Mouse (Mus musculus): ENCODE data around the gene Gm10392. TPM values are rescaled to one million over a fixed set of nuclear protein-coding genes. Genes with fewer than 3 reads are reported as not detected.

Gene Gm10392
- polyA plus RNA-seq, 1 experiment = 0.08 TPM

DNA sequence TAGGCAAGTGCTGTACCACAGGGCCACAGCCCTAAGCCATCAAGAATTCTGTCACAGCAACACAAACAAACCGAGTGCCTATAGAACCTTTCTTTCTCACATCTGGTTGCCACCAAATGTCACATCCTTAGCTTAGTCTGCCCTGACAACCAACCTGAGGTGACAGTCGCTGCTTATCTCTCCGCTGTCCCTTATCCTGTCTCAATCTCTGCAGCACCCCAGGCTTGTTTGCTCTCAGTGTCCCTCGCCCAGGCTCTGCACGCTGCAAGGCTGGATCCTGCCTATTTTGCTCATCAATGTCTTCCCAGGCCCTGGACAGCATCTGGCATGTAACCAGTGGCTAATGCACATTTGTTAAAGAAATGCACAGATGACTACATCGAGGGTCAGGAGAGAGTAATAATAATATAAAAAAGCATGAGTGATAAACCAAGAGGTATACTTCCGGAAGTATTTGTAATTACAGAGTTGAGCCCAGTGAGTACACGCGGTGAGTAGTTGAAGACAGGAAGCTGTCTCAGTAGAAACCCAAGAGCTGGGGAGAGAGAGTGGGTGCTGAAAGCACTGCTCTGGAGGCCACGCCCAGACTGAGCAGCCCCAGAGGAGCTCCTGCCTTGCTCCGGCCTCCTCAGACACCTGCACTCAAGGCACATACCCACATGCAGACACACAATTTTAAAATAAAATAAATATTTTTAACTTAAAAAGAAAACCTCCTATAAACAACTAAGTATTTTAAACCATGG, 35.3 kb downstream of the Gm10392 start:
- H3K27me3 ChIP-seq (replicated peaks) = peaks cover 50% of the 10 kb centered on the region
- H3K4me1 ChIP-seq = peaks cover 37% of the 10 kb centered on the region

DNA sequence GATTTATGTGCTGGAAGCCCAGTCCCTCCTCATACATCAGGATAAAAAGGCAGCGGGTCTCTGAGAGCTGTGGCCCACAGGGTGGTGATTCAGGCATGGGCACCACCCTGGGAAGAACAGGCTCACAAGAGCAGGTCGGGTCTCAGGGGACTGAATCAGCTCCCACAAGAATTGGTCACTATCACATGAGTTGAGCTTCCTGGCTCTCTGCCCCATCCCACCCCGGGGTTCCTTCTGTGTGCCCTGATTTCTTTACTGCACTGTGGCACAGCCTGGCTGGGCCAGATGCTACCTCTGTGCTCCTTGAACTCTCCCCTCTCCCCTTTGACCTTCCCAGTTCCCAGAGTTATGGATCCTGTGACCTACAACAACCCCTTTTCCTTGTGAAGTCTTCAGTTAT, 36.0 kb downstream of the Gm10392 start:
- no peak for TF ChIP-seq GATA1 (IDR thresholded peaks at IDR 0.05; ENCODE audit: borderline replicate concordance, low read length)
- no peak for TF ChIP-seq FLI1 (IDR thresholded peaks at IDR 0.05; ENCODE audit: low read length)
- Histone ChIP-seq H3K27me3 (replicated peaks) (peaks cover 46% of the 10 kb centered on the region), H3K4me1 (peaks cover 30% of the 10 kb centered on the region)

More for the DNA sequence above, 35.3 kb downstream of the Gm10392 start:
- H3K36me3 ChIP-seq (replicated peaks; ENCODE audit: low read length) = no peaks in the 10 kb centered on the region
- H3K9me3 ChIP-seq = no peaks in the 10 kb centered on the region
- no peak for TF ChIP-seq FLI1 (IDR thresholded peaks at IDR 0.05; ENCODE audit: low read length)
- no peak for TF ChIP-seq GATA1 (IDR thresholded peaks at IDR 0.05; ENCODE audit: borderline replicate concordance, low read length)
- H3K4me3 ChIP-seq (replicated peaks) = no peak overlapping the region

GRCm38 (mm10) chr11:77476895-77477294, 42.1 kb downstream of the Gm10392 start:
- Histone ChIP-seq H3K27me3 (replicated peaks) (peaks cover 66% of the 10 kb centered on the region), H3K36me3 (replicated peaks; ENCODE audit: low read length) (peaks cover 7% of the 10 kb centered on the region), H3K4me1 (peaks cover 6% of the 10 kb centered on the region; the same call in 1 of the 2 replicates), H3K9me3 (no peaks in the 10 kb centered on the region), H3K4me3 (replicated peaks) (no peak overlapping the region)
- TF ChIP-seq FLI1 (IDR thresholded peaks at IDR 0.05; ENCODE audit: low read length) (no peak), GATA1 (IDR thresholded peaks at IDR 0.05; ENCODE audit: borderline replicate concordance, low read length) (no peak)

More for the DNA sequence above, 36.0 kb downstream of the Gm10392 start:
- Histone ChIP-seq H3K4me3 (replicated peaks) (no peak overlapping the region), H3K9me3 (no peaks in the 10 kb centered on the region), H3K36me3 (replicated peaks; ENCODE audit: low read length) (no peaks in the 10 kb centered on the region)

DNA sequence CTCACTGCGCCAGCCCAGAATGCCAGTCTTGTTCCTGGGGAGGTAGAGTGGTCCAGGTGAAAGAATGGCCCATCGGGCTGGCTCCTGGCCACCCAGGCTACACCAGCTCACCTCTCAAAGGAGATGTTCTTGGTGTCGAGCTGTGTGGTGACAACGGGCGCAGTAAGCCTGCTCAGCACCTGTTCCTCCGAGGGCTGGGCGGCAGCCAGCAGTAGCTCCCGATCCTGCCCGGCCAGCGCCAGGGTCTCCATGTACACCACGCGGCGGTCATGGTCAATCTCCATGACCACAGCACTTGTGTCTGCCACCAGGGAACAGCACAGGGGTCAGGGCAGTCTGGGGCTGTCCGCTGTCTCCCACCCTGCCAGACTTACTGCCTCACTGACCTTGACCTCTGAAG, 42.8 kb downstream of the Gm10392 start:
- Histone ChIP-seq H3K36me3 (replicated peaks; ENCODE audit: low read length) (peaks cover 8% of the 10 kb centered on the region), H3K9me3 (no peaks in the 10 kb centered on the region), H3K27me3 (replicated peaks) (peaks cover 64% of the 10 kb centered on the region), H3K4me1 (no peaks in the 10 kb centered on the region; the same call in 1 of the 2 replicates), H3K4me3 (replicated peaks) (no peak overlapping the region)
- TF ChIP-seq GATA1 (IDR thresholded peaks at IDR 0.05; ENCODE audit: borderline replicate concordance, low read length) (no peak), FLI1 (IDR thresholded peaks at IDR 0.05; ENCODE audit: low read length) (no peak)

DNA sequence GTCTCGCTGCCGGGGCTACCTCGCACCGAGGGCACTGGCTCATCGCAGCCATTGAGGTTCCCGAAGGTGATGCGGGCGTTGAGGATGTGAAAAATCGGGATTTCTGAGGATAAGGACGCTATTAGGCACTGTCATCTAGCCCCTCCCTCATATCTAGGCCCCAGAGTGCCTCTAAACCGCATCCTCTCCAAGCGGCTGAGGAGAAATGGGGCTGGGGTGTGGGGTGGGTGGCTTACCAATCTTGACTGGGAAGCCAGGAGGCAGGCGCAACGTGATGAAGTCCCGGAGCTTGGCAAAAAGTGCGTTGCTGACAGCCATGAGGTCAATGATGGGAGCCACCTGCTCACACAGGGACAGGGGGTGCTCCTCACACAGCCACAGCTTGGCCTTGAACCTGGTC, 46.2 kb downstream of the Gm10392 start:
- no peak for TF ChIP-seq FLI1 (IDR thresholded peaks at IDR 0.05; ENCODE audit: low read length)
- Histone ChIP-seq H3K27me3 (replicated peaks) (peaks cover 76% of the 10 kb centered on the region), H3K9me3 (no peaks in the 10 kb centered on the region), H3K36me3 (replicated peaks; ENCODE audit: low read length) (peaks cover 8% of the 10 kb centered on the region), H3K4me1 (peaks cover 6% of the 10 kb centered on the region), H3K4me3 (replicated peaks) (no peak overlapping the region)

DNA sequence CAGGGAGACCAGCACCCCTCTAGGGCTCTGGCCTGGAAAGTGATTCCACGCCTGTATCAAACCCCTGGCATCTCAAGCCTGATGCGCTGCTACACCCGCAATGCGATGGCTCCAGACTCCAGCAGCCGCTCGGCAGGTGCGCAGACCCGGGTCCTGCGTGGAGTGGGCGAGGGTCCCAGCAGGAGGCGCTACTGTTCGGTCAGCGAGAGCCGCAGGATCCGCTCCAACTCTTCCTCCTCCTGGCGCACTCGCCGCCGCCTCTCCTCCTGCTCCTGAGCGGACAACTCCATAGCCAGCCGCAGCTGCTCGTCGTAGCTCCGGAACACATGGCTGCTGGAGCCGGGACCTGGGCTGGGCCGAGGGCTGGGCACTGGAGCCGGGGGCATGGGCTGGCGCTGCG, 47.6 kb downstream of the Gm10392 start:
- Histone ChIP-seq H3K9me3 (no peaks in the 10 kb centered on the region), H3K36me3 (replicated peaks; ENCODE audit: low read length) (peaks cover 8% of the 10 kb centered on the region), H3K27me3 (replicated peaks) (peaks cover 76% of the 10 kb centered on the region), H3K4me1 (peaks cover 19% of the 10 kb centered on the region), H3K4me3 (replicated peaks) (no peak overlapping the region)
- TF ChIP-seq GATA1 (IDR thresholded peaks at IDR 0.05; ENCODE audit: borderline replicate concordance, low read length) (no peak), FLI1 (IDR thresholded peaks at IDR 0.05; ENCODE audit: low read length) (no peak)

DNA sequence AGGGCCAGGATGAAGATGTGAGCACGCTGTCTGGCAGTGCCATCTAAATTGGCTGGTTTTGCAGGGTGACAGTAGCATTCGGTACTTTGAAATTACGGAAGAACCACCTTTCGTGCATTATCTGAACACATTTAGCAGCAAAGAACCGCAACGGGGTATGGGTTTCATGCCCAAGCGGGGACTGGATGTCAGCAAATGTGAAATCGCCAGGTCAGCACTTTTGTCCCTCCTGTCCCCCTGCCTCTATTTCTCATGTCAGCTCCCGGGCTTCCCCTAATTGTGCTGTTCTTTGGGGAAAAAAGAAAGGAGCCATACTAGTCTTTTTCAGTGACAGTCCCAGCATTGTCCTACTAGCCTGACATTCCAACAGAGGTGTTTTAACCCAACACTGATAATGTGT, 50.6 kb downstream of the Gm10392 start:
- H3K27me3 ChIP-seq (replicated peaks) = peaks cover 87% of the 10 kb centered on the region
- TF ChIP-seq FLI1 (IDR thresholded peaks at IDR 0.05; ENCODE audit: low read length) (no peak), GATA1 (IDR thresholded peaks at IDR 0.05; ENCODE audit: borderline replicate concordance, low read length) (no peak)
- peak overlapping the region; percentile 29 for H3K4me3 ChIP-seq (replicated peaks)
- no peaks in the 10 kb centered on the region for H3K9me3 ChIP-seq
- H3K36me3 ChIP-seq (replicated peaks; ENCODE audit: low read length) = peaks cover 8% of the 10 kb centered on the region
- H3K4me1 ChIP-seq = peaks cover 30% of the 10 kb centered on the region

DNA sequence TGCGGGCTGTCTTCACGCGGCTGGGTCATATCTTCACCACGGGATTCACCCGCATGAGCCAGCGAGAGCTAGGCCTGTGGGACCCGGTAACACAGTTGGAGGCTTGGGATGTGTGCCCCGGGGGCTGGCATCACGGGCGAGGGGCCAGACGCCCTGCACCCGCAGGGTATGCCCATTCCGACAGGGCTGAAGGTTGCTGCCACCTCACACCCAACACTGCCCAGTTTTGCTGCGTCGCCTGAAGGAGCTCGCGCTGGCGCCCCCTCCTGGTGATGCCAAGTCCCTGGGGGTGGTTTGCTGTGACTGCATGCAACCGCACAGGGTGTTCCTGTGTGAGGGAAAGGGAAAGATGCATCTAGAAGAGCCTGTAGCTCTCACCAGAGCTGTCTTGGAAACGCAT, 51.2 kb downstream of the Gm10392 start:
- Histone ChIP-seq H3K27me3 (replicated peaks) (peaks cover 87% of the 10 kb centered on the region), H3K4me1 (peaks cover 34% of the 10 kb centered on the region), H3K36me3 (replicated peaks; ENCODE audit: low read length) (peaks cover 8% of the 10 kb centered on the region), H3K4me3 (replicated peaks) (peak overlapping the region; percentile 92), H3K9me3 (no peaks in the 10 kb centered on the region)
- TF ChIP-seq FLI1 (IDR thresholded peaks at IDR 0.05; ENCODE audit: low read length) (no peak), GATA1 (IDR thresholded peaks at IDR 0.05; ENCODE audit: borderline replicate concordance, low read length) (no peak)

GRCm38 (mm10) chr11:77467157-77467556, 51.8 kb downstream of the Gm10392 start:
- peaks cover 4% of the 10 kb centered on the region for H3K36me3 ChIP-seq (replicated peaks; ENCODE audit: low read length)
- peaks cover 40% of the 10 kb centered on the region for H3K4me1 ChIP-seq
- TF ChIP-seq GATA1 (IDR thresholded peaks at IDR 0.05; ENCODE audit: borderline replicate concordance, low read length) = no peak
- TF ChIP-seq FLI1 (IDR thresholded peaks at IDR 0.05; ENCODE audit: low read length) = no peak
- peaks cover 87% of the 10 kb centered on the region for H3K27me3 ChIP-seq (replicated peaks)
- H3K9me3 ChIP-seq = no peaks in the 10 kb centered on the region
- H3K4me3 ChIP-seq (replicated peaks) = peak overlapping the region; percentile 92

Other genes starting within 250 kb of the Gm10392 start
- gene Coro6, start 56.8 kb downstream of the Gm10392 start, polyA plus RNA-seq (2012; ENCODE audit: insufficient read depth, low replicate concordance) = 0.38 TPM in 1 of 2 replicates, not detected in the other
- 6.7 and 9.3 TPM in 2 replicates for gene Ankrd13b, start 29.5 kb downstream of the Gm10392 start, polyA plus RNA-seq (2012; ENCODE audit: insufficient read depth, low replicate concordance)
- 65.1 and 158 TPM in 2 replicates for gene Git1, start 25.6 kb downstream of the Gm10392 start, polyA plus RNA-seq (2012; ENCODE audit: insufficient read depth, low replicate concordance)
- 2.4 and 4.6 TPM in 2 replicates for gene Abhd15, start 4.1 kb downstream of the Gm10392 start, polyA plus RNA-seq (2012; ENCODE audit: insufficient read depth, low replicate concordance)
- 22.3 and 38.9 TPM in 2 replicates for gene Trp53i13, start 3.2 kb downstream of the Gm10392 start, polyA plus RNA-seq (2012; ENCODE audit: insufficient read depth, low replicate concordance)
- 1.2 and 2.3 TPM in 2 replicates for gene Taok1, start 88.6 kb upstream of the Gm10392 start, polyA plus RNA-seq (2012; ENCODE audit: insufficient read depth, low replicate concordance)
- 8.0 and 25.8 TPM in 2 replicates for gene Nufip2, start 167.0 kb upstream of the Gm10392 start, polyA plus RNA-seq (2012; ENCODE audit: insufficient read depth, low replicate concordance)
- not detected in 2 replicates for gene Cryba1, start 206.1 kb upstream of the Gm10392 start, polyA plus RNA-seq (2012; ENCODE audit: insufficient read depth, low replicate concordance)
- 6.7 and 20.0 TPM in 2 replicates for gene Myo18a, start 244.0 kb upstream of the Gm10392 start, polyA plus RNA-seq (2012; ENCODE audit: insufficient read depth, low replicate concordance)